Mouse (Mus musculus): ENCODE results near the gene St3gal3. TPM values are rescaled to one million over a fixed set of nuclear protein-coding genes. Genes with fewer than 3 reads are reported as not detected.

Gene St3gal3
- polyA plus RNA-seq (2012): 15.6 and 19.7 TPM in 2 replicates

DNA sequence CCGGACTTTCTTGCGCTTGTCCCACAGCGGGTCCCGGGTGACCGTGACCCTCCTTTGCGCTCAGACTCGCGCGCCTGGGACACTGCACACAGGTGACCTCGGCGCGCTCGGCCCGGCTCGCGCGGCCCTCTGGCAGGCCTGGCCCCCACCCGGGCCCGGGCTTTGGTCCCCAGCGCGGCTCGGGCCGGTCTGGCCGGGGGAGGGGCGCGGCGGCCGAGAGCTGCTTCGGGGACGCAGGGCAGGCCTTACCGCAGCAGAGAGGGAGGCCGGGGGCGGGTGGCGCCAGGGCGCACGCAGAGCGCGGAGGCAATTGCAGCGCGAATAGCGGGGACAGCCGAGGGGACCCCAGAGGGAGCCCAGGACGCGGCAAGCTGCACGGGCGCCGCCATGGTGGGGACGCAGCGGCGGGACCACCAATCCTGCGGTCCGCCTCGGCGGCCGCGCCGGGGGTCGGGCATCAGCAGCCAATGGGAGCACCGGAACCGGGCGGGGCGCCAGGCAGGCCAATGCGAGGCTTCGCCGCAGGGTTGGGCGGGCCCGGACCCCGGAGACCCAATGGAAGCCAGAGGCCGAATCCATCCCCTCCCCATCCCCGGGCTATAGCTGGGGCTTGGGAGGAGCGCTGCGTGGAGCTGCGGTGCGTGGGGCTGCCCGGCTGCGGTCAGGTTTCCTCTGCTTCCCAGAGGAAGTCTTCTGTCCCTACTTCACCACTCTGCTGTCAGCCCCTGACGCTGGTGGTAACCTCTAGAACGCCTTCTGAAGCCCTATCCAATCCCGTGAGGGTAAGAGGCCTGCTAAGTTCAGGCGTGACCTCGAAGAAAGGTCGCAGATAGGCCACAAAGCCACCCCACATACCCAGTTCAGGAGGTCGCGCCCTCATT lies at the start of gene St3gal3:
Gene St3gal3 (minus strand): TSS at position 430 of the 881 bp plus-strand sequence.
- no peak for TF ChIP-seq GATA1 (IDR thresholded peaks at IDR 0.05; ENCODE audit: low read length)

- no peak for TF ChIP-seq GATA1 (IDR thresholded peaks at IDR 0.05; ENCODE audit: low read length)
Measured at GRCm38 (mm10) chr4:118180301-118181080, 45.8 kb upstream of the St3gal3 start.

GRCm38 (mm10) chr4:118179467-118180300 lies 45.0 kb upstream of the St3gal3 start, which contains the start of gene Kdm4a:
Gene Kdm4a, minus strand, starts transcription at chr4:118180043.
- no peak for TF ChIP-seq GATA1 (IDR thresholded peaks at IDR 0.05; ENCODE audit: low read length)

- TF ChIP-seq GATA1 (IDR thresholded peaks at IDR 0.05; ENCODE audit: low read length): no peak
Measured at GRCm38 (mm10) chr4:118178952-118179466, 44.3 kb upstream of the St3gal3 start.

GRCm38 (mm10) chr4:118172461-118172860 lies 37.7 kb upstream of the St3gal3 start:
- no peak for TF ChIP-seq GATA1 (IDR thresholded peaks at IDR 0.05; ENCODE audit: low read length)

DNA sequence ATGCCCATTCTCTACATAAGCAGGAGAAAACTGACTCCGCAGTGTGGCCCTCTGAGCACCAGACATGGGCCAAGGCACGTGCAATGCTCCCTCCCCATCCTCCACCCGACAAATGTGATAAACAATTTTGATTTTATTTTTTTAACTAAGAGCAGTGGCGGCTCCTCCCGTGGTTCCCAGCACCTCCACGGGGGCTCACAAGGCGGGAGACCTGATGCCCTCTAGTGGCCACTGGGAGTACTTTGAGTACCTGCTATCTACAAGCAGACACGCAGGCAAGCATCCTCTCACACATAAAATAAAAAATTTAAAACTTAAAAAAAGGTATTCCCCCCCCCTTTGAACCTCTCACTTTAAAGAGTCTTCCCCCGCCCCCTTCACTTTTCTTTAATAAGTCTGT lies 36.3 kb upstream of the St3gal3 start:
- no peak for TF ChIP-seq GATA1 (IDR thresholded peaks at IDR 0.05; ENCODE audit: low read length)

GRCm38 (mm10) chr4:118162123-118162522 lies 27.4 kb upstream of the St3gal3 start:
- no peak for TF ChIP-seq GATA1 (IDR thresholded peaks at IDR 0.05; ENCODE audit: low read length)

DNA sequence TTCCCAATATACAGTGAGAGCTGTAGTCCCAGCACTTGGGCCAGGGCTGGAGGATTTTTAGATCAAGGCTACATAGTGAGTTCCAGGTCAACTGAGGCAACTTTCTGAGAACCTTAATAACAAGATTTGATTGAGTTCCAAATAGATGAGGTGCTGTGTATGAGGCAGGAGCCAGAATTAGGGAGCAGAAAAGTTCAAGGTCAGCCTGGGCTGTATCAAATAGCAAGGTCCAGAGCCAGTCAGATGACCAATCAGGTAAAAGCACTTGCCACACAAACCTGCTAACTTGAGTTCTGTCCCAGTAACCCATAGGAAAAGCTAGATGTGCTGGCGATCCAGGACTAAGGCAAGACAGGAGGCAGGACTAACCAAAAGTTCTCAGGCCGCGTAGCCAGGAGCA lies 23.0 kb upstream of the St3gal3 start:
- TF ChIP-seq GATA1 (IDR thresholded peaks at IDR 0.05; ENCODE audit: low read length): no peak

- no peak for TF ChIP-seq GATA1 (IDR thresholded peaks at IDR 0.05; ENCODE audit: low read length)
Measured at GRCm38 (mm10) chr4:118156559-118156958, 21.8 kb upstream of the St3gal3 start.

GRCm38 (mm10) chr4:118154889-118155288 lies 20.2 kb upstream of the St3gal3 start:
- TF ChIP-seq GATA1 (IDR thresholded peaks at IDR 0.05; ENCODE audit: low read length): no peak

GRCm38 (mm10) chr4:118152020-118152785 lies 17.5 kb upstream of the St3gal3 start:
- TF ChIP-seq GATA1 (IDR thresholded peaks at IDR 0.05; ENCODE audit: low read length): no peak

DNA sequence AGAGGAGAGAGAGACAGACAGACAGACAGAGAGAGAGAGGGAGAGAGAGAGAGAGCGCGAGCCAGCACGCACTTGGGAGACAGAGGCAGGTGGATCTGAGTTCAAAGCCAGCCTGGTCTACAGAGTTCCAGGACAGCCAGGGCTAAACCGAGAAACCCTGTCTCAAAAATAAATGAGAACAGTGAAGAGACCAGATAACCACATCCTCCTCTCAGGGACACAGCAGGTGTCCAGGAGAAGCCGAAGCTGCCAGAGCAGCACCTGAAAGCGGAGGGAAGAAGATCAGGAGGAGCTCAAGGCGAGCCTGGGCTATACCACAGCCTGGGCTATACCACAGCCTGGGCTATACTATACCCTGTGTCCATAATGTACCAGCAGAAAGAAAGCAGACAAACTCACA lies 16.1 kb upstream of the St3gal3 start:
- TF ChIP-seq GATA1 (IDR thresholded peaks at IDR 0.05; ENCODE audit: low read length): no peak

DNA sequence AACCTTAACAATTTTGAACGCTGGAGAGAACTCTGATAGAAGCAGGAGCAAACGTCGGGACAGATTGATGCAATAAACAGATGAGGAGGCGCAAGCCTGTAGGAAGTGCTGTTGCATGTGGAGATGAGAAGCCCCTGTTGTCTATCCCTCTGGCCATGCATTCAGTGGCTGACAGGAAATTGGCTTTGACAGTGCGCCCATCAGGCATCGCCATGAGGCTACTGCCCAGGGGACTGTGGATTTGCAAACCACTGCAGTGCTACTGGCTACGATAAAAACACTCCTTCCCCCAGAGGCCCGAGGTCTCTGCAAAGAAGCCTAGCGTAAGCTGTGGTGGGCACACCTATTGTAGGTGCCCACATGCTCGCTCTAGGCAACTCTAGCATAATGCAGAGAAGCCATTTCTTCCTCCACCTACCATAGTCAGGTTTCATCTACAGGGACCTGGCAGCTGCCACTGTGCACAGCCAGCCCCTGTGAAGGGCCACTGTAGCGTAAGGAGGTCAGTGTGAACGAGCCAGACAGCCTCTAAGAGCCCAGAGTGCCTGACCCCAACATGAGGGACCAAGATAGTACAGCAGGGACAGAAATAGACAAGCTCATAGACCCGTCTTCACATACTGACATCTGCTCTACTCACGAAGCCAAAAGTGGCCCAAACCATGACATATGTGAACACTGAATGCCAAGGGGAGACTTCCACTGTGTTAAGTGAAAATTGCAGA lies 15.4 kb upstream of the St3gal3 start:
- no peak for TF ChIP-seq GATA1 (IDR thresholded peaks at IDR 0.05; ENCODE audit: low read length)

GRCm38 (mm10) chr4:118149055-118149576 lies 14.4 kb upstream of the St3gal3 start:
- TF ChIP-seq GATA1 (IDR thresholded peaks at IDR 0.05; ENCODE audit: low read length): no peak
